Mouse (Mus musculus) MEL-GATA-1-ER (cell line): Measurements from ENCODE around the gene Cers2.
"Not testable (repeated sequence)": the region's sequence is repeated elsewhere in the genome, so short reads cannot be mapped to it uniquely, and the experiment has no call there.

ENCODE experiments used
- DNase-seq: peaks from one replicate; pipeline ENCODE4 v3.0.0-alpha.2; 2012; ENCODE audit warnings: low read depth; ENCODE audit errors: extremely low read depth

The Cers2 gene

GRCm38 (mm10) chr3:95317414-95318080, 3.0 kb downstream of the Cers2 start:
- DNase-seq, result peak; percentile 67

DNA sequence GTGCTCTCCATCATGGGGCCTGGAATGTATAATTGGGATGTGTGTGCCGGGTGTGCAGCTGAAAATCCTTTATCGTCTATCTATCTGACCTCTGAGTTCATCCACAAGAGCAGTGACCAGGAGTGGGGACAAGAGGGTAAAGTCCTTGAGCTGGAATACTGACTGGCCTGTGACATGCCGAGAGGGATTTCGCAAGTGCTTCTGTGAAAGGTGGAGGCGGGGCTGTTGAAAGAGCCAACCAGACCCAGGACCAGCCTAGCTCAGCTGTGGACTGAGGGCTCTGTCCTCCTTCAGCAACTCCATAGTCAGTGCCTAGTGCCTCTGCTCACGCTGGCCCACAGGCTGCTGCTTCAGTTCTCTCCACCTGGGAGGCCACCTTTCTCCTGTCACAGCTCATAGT, 4.0 kb downstream of the Cers2 start:
- DNase-seq, result no peak

DNA sequence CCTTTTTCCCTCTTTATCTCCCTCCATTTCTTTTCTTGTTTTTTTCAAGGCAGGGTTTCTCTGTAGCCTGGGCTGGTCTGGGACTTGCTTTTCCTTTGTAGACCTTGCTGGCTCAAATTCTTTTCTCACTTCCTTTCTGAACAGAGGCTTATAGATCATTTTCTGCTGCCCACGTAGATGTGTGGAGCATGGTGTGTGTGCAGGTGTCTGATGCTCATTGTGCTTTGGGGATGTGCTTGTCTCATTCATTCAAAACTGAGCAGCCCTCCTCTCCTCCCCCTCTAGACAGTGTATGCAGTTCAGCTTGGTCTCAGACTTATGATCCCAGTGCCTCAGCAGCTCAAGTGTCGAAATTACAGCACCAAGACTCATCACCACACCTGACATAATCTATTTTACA, 4.5 kb downstream of the Cers2 start:
- no peak for DNase-seq

DNA sequence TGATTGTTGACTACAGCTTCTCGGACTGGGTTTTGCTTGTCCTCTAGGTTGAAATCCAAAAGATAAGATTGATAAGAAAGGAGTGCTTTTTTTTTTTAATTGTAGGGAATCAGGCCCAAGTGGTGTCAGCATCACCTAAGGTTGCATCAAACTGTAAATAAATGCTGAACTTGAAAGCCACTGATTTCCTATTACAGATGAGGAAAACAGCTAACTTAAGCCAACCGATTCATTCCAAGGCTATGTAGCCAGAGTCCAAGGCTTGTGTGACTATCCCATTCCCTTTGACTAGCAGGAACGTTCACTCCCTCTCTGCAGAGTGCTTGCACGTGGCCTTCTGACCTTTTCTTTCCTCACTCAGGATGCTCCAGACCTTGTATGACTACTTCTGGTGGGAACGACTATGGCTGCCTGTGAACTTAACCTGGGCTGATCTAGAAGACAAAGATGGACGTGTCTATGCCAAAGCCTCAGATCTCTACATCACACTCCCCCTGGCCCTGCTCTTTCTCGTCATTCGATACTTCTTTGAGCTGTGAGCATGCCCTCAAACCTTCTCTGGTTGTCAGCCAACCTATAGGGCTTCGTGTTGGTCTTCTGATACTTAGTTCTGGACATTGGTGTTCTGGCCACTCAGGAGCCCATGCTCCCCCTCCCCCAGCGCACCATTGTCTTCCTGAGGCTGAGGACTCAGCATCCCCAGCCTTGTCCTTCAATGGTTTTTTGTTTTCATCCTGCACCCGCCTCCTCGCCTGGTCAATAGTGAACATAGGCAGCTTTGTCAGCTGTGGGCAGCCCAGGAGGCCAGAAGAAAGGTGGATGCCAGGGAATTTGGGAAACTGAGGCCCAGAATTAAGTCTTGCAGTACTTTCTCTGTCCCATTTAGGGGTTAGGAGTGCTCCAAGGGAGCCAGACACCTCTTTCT, 5.4 kb downstream of the Cers2 start:
- no peak for DNase-seq

GRCm38 (mm10) chr3:95323429-95323828, 8.8 kb downstream of the Cers2 start:
- DNase-seq, result no peak

DNA sequence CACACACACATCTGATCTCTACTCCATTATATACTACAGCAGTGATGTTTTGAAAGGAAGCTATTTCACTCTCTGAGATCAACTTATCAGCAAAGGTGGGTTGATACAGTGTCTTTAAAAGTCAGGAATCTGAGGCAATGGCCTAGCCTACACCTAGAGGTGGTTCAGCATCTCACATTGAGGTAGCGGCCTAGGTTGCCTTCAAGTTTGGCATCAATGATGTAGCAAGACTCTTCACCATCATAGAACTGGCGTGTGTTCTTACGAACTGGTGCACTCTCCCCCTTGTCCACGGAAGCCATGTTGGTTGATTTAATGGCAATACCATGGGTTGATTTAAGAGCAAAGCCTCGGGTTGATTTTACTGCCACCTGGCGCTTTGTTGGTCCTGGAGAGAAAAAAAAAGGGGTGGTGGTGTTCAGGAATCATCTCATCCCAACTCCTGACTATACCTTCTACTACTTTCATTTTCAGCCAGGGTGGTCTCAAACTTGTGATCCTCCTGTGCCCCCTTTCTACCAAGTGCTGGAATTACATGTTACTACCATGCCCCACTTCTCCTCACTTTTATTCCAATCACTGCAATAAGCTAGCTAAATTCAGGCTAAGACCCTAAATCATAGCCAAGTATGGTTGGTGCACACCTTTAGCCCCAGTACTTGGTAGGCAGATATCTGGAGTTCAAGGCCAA, 10.0 kb downstream of the Cers2 start:
- DNase-seq, result no peak

GRCm38 (mm10) chr3:95328803-95329404, 14.3 kb downstream of the Cers2 start:
- DNase-seq, result no peak

GRCm38 (mm10) chr3:95331528-95331927, 16.9 kb downstream of the Cers2 start:
- no peak for DNase-seq

DNA sequence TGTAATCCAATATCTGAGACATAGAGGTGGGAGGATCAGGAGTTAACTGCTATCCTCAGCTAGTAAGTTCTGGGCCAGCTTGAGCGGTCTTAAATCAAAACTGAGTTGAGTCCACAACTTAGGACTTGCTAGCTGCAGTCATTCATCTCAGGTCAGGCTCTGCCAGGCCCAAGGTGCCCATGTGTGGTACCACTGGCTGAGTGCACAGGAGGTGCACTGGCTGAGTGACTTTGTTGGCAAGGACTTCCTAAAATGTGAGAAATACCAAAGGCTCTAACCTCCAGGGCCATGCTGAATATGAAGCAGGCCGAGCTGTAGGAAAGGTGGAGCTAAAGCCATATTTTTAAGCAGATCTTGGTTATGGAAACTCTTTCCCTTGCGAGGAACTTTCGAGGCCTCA, 22.8 kb downstream of the Cers2 start:
- DNase-seq, result no peak

- DNase-seq, result no peak
These were observed 23.7 kb downstream of the Cers2 start for GRCm38 (mm10) chr3:95338251-95338650.

DNA sequence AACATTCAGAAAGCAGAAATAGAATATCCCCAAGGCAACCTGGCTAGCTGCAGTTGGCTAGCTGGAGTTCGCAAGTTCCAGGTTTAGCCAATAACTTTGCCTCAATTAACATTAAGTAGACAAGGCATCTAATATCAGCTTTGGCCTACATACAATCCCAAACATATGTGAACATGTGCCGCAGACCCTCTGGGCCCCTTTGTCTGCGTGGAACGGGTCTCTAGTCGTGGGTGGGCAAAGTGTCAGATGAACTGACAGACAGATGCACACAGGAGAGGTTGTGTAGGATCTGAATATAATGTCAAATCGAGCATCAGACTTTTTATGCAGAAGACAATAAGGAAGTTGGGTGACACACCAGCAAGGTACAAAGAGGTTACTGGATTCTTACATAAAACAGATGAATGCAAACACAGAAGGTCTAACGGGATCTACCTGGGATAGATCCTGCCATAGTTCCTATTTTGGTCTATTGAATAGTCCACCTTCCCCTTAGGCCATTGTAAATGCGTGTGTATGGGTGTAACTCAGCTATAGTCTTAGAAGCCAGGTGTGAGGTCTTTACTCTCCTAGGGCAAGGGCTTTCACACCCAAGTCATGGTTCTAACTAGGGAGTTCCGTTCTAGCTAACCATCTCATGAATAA, 28.9 kb downstream of the Cers2 start:
- not testable (repeated sequence) for DNase-seq

GRCm38 (mm10) chr3:95346454-95346853, 31.9 kb downstream of the Cers2 start:
- DNase-seq, result no peak

DNA sequence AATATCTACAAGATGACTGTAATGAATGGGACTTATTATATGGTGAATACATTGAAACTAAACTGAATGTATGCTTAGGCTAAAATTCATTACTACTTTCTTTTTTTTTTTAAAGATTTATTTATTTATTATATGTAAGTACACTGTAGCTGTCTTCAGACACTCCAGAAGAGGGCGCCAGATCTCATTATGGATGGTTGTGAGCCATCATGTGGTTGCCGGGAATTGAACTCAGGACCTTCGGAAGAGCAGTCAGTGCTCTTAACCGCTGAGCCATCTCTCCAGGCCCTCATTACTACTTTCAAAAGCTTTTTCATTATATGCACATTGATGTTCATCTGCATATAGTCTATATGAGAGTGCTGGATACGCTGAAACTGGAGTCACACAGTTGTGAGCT, 33.8 kb downstream of the Cers2 start:
- DNase-seq, result not testable (repeated sequence)

DNA sequence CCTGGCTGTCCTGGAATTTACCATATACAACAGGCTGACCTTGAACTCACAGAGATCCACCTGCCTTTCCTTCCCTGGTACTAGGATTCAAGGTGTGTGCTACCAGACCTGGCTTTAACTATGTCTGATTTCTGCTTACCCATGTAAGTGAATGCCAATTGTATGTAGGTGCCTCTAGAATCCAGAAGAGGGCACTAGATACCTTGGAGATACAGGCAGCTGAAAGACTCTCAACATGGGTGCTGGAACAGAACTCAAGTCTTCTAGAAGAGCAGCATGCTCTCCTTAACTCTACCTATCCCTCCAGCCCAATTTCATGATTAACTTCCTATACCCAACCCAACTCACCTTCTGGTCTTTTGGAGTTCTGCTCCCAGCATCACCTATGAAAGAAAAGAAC, 34.9 kb downstream of the Cers2 start:
- peak; percentile 75 for DNase-seq

GRCm38 (mm10) chr3:95355911-95356544, 41.4 kb downstream of the Cers2 start:
- not testable (repeated sequence) for DNase-seq

- DNase-seq, result peak; percentile 99
These were observed 42.3 kb downstream of the Cers2 start, which contains the start of gene Setdb1 for GRCm38 (mm10) chr3:95356701-95357449. Setdb1 (minus strand) TSS chr3:95357202.

- DNase-seq, result no peak
These were observed 43.2 kb downstream of the Cers2 start for GRCm38 (mm10) chr3:95357746-95358145.

DNA sequence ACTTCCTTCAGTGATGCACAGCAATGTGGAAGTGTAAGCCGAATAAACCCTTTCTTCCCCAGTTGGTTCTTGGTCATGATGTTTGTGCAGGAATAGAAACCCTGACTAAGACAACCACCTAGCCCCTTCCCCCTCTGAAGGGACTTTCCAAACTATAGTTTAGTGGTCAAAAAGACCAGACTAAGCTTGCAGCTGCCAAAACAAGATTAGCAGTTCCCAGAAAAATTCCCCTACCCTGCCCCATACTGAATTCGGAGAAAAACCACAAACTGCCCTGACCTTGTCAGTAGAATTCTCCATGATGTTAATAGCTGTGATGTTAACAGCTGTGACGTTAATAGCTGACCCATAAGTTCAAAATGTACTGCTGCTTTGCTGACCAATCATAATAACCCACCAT, 45.7 kb downstream of the Cers2 start:
- peak; percentile 66 for DNase-seq

- DNase-seq, result no peak
These were observed 55.5 kb downstream of the Cers2 start for GRCm38 (mm10) chr3:95370101-95370500.
